Mouse (Mus musculus) stomach, embryonic 16.5 days (tissue): ENCODE data around the gene Galntl6. TPM values are rescaled to one million over a fixed set of nuclear protein-coding genes. Genes with fewer than 3 reads are reported as not detected.

ENCODE experiments used
- ATAC-seq: fragments of 200-750 bp; cut with Nextera tagmentation; 2 replicates; pipeline ENCODE4 v1.8.0; 2017; ENCODE audit warnings: moderate number of reproducible peaks, moderate TSS enrichment; ENCODE audit not compliant: insufficient read depth, low FRiP score
- H3K27ac ChIP-seq: fragments of 300-500 bp; sonication (generic); 2 replicates; pipeline ENCODE4 v1.5.1; 2014; ENCODE audit warnings: low read length
- H3K27me3 ChIP-seq: fragments of 300-500 bp; sonication (generic); 2 replicates; pipeline ENCODE4 v1.6.1; 2014; ENCODE audit warnings: low read length, control low read depth, mixed read lengths; ENCODE audit not compliant: control insufficient read depth, insufficient read depth
- H3K36me3 ChIP-seq: fragments of 300-500 bp; sonication (generic); 2 replicates; pipeline ENCODE4 v1.6.1; 2014; ENCODE audit warnings: low read length; ENCODE audit not compliant: control insufficient read depth, insufficient read depth
- H3K4me1 ChIP-seq: fragments of 300-500 bp; sonication (generic); 2 replicates; pipeline ENCODE4 v1.6.1; 2014; ENCODE audit warnings: low read length, control low read depth, mixed read lengths; ENCODE audit not compliant: control insufficient read depth, insufficient read depth
- H3K4me2 ChIP-seq: fragments of 300-500 bp; sonication (generic); 2 replicates; pipeline ENCODE4 v1.6.1; 2014; ENCODE audit warnings: low read depth, low read length, mixed read lengths
- H3K4me3 ChIP-seq: fragments of 300-500 bp; sonication (generic); replicated peaks from 2 replicates; pipeline ENCODE4 v1.5.1; 2014; ENCODE audit warnings: mild to moderate bottlenecking, low read length
- H3K9ac ChIP-seq: fragments of 300-500 bp; sonication (generic); 2 replicates; pipeline ENCODE4 v1.6.1; 2014; ENCODE audit warnings: low read length
- H3K9me3 ChIP-seq: fragments of 300-500 bp; sonication (generic); replicated peaks from 2 replicates; pipeline ENCODE4 v1.6.1; 2016; ENCODE audit warnings: low read length, control low read depth; ENCODE audit not compliant: control insufficient read depth
- WGBS: fragments of 180-500 bp; shearing (Covaris S2); extraction: QIAGEN DNeasy Blood & Tissue Kit; methylation state at CpG from one replicate; pipeline ENCODE4 v1.1.7; 2014; 5-methylcytosine and 5-hydroxymethylcytosine counted together
- polyA plus RNA-seq: library from polyadenylated mRNA; unstranded; fragments of >200 nt; fragmentation: Nextera tagmentation; extraction: Ambion mirVana; gene quantifications from 2 replicates; pipeline ENCODE4 v1.2.1, GENCODE M21; 2015

Galntl6 gene
- polyA plus RNA-seq, 1 experiment from 2014 or later, result 1.7 TPM

DNA sequence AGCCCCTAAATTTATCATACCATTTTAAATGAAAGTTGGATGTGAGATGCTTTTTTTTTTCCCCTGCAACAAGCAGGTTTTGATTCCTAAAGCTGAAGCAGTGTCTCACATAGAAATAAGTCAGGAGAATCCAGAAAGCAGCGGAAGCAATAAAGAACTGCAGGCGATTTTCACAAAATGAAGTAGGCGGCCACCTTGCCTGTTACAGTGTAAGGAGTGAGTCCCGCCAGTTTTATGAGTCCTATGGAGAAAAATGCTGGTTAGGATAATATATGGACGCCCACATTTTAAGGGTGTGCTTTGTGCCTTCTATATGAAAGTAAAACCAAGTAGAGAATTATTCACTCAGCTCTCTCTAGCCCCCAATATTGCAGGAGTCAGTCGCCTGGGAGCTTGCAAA is 827.5 kb downstream of the Galntl6 start:
- no peak overlapping the region for H3K9ac ChIP-seq
- H3K4me1 ChIP-seq, result no peaks in the 10 kb centered on the region
- no peak overlapping the region for H3K4me2 ChIP-seq
- no peak for ATAC-seq
- no peak overlapping the region for H3K4me3 ChIP-seq
- H3K27ac ChIP-seq, result no peak overlapping the region
- no peaks in the 10 kb centered on the region for H3K27me3 ChIP-seq
- no peaks in the 10 kb centered on the region for H3K9me3 ChIP-seq
- H3K36me3 ChIP-seq, result no peaks in the 10 kb centered on the region
- 91% methylated on average over 6 of the region's 6 CpGs for WGBS

DNA sequence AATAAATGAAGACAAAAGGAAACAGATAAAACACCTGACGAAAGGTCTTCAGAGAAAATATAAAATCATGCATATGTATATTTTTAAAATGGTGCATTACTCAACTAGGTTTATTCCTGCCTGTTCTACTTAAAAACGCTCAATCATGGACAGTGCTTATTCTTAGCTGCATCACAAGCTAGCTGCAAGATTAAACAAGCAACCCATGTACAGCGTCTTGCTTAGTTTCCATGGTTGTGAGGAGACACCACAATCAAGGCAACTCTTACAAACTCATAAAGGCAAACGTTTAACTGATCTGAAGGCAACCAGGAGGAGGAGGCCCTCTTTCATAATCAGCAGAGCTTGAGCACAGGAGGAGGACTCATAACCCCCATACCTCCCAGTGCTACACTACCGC is 830.7 kb downstream of the Galntl6 start:
- Histone ChIP-seq H3K27me3 (no peaks in the 10 kb centered on the region), H3K4me1 (no peaks in the 10 kb centered on the region), H3K4me3 (no peak overlapping the region), H3K9me3 (no peaks in the 10 kb centered on the region), H3K27ac (no peak overlapping the region), H3K9ac (no peak overlapping the region), H3K36me3 (no peaks in the 10 kb centered on the region), H3K4me2 (no peak overlapping the region)
- WGBS, result 69% methylated on average over 5 of the region's 5 CpGs
- no peak for ATAC-seq

GRCm38 (mm10) chr8:58074611-58075010 is 837.8 kb downstream of the Galntl6 start:
- H3K9me3 ChIP-seq, result no peaks in the 10 kb centered on the region
- no peak for ATAC-seq
- WGBS, result 55% methylated on average over 4 of the region's 4 CpGs
- no peaks in the 10 kb centered on the region for H3K4me1 ChIP-seq
- H3K27me3 ChIP-seq, result no peaks in the 10 kb centered on the region
- H3K4me2 ChIP-seq, result no peak overlapping the region
- H3K9ac ChIP-seq, result no peak overlapping the region
- H3K4me3 ChIP-seq, result no peak overlapping the region
- no peaks in the 10 kb centered on the region for H3K36me3 ChIP-seq
- H3K27ac ChIP-seq, result no peak overlapping the region

GRCm38 (mm10) chr8:58073733-58074132 is 838.7 kb downstream of the Galntl6 start:
- Histone ChIP-seq H3K36me3 (no peaks in the 10 kb centered on the region), H3K4me3 (no peak overlapping the region), H3K9me3 (no peaks in the 10 kb centered on the region), H3K27ac (no peak overlapping the region), H3K4me2 (no peak overlapping the region), H3K4me1 (no peaks in the 10 kb centered on the region), H3K9ac (no peak overlapping the region), H3K27me3 (no peaks in the 10 kb centered on the region)
- 86% methylated on average over 1 of the region's 1 CpGs for WGBS
- no peak for ATAC-seq

GRCm38 (mm10) chr8:58032271-58032670 is 880.2 kb downstream of the Galntl6 start:
- Histone ChIP-seq H3K4me2 (no peak overlapping the region), H3K4me3 (no peak overlapping the region), H3K27ac (no peak overlapping the region), H3K27me3 (no peaks in the 10 kb centered on the region), H3K4me1 (no peaks in the 10 kb centered on the region), H3K9ac (no peak overlapping the region), H3K36me3 (no peaks in the 10 kb centered on the region), H3K9me3 (no peaks in the 10 kb centered on the region)
- no peak for ATAC-seq
- 72% methylated on average over 3 of the region's 3 CpGs for WGBS

DNA sequence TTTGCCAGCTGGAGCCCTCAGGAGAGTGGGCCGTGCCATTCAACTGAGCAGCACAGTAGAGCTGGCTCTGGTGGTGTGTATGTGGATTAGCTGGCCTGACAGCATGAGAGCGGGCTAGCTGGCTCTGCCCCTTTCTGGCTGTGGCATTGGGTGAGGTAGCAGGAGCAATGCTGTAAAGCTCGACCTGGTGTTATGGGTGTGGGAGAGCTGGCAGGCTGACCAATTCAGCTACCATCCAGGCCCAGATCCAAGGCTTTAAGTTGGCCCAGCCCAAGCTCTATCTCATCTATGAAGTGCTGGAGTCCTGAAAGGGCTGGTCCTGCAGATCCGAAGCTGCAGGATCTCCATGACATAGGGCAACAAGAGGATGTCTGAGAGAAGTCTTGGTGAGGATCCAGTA is 886.9 kb downstream of the Galntl6 start:
- H3K4me1 ChIP-seq, result no peaks in the 10 kb centered on the region
- no peak overlapping the region for H3K9ac ChIP-seq
- H3K27me3 ChIP-seq, result no peaks in the 10 kb centered on the region
- H3K9me3 ChIP-seq, result no peaks in the 10 kb centered on the region
- H3K4me3 ChIP-seq, result no peak overlapping the region
- no peak overlapping the region for H3K4me2 ChIP-seq
- H3K36me3 ChIP-seq, result no peaks in the 10 kb centered on the region
- ATAC-seq, result no peak
- WGBS, result 83% methylated on average over 4 of the region's 4 CpGs
- no peak overlapping the region for H3K27ac ChIP-seq

DNA sequence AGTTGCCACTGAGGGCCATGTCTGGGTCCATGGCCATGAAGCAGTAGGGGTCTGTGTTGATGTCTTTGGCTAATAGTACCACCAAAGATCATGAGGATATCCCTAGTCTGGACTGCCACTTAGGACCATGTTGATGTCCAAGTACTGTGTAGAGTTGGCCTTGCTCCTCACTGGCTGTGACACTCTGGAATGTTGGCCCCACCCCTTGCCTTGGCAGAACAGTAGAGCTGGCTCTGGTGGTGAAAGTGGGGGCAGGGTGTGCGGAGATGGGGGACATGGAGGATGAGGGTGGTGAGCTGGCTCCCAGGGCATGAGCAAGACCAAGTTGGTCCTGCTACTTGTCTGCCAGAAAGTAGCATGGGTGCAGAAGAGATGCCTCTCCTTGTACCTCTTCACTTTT is 887.3 kb downstream of the Galntl6 start:
- Histone ChIP-seq H3K27ac (no peak overlapping the region), H3K36me3 (no peaks in the 10 kb centered on the region), H3K27me3 (no peaks in the 10 kb centered on the region), H3K9me3 (no peaks in the 10 kb centered on the region), H3K9ac (no peak overlapping the region), H3K4me2 (no peak overlapping the region), H3K4me3 (no peak overlapping the region), H3K4me1 (no peaks in the 10 kb centered on the region)
- ATAC-seq, result peak; percentile 37; the same call in 1 of the 2 replicates
- WGBS, result 93% methylated on average over 1 of the region's 1 CpGs

DNA sequence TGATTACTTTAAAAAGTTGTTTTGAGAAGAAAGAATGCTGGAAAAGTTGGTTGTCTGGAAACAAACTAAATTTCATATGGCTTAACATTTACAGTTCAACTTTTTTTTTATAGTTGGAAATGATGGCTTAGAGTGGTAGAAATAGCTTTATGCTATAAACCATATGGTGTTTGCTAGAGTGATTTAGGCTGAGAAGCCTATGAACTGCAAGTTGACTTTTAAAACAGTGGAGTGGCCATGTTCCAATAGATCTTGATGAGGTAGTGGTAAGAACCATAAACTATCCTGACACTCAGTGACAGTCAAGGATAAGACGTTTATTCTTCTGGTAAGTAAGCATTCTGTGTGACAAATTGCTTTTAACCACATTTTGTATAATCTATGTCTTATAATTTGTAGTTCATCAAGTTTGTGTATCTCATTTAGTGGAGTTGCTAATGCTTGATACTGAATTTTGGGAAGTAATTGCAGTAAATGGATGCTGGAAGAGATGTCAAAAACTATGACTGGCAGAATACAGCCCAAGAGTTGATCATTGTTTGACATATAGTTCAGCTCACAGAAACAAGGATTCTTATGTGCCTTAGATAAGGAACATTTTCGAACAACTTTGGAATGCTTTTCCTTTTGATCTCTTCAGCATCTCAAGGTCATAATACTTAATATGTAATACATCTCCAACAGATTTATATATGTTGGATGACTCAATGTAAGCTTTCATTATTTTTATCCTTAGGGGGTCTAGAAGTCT is 888.8 kb downstream of the Galntl6 start:
- 29% methylated on average over 2 of the region's 2 CpGs for WGBS
- ATAC-seq, result no peak

GRCm38 (mm10) chr8:57989428-57990171 is 922.8 kb downstream of the Galntl6 start:
- no peaks in the 10 kb centered on the region for H3K36me3 ChIP-seq

More for the DNA sequence above, 888.8 kb downstream of the Galntl6 start:
- H3K4me3 ChIP-seq, result no peak overlapping the region
- H3K4me2 ChIP-seq, result no peak overlapping the region
- H3K9ac ChIP-seq, result no peak overlapping the region
- no peaks in the 10 kb centered on the region for H3K9me3 ChIP-seq
- H3K36me3 ChIP-seq, result no peaks in the 10 kb centered on the region
- no peaks in the 10 kb centered on the region for H3K4me1 ChIP-seq
- H3K27ac ChIP-seq, result no peak overlapping the region
- no peaks in the 10 kb centered on the region for H3K27me3 ChIP-seq

More at GRCm38 (mm10) chr8:57989428-57990171, 922.8 kb downstream of the Galntl6 start:
- Histone ChIP-seq H3K4me1 (no peaks in the 10 kb centered on the region), H3K9me3 (no peaks in the 10 kb centered on the region), H3K27ac (no peak overlapping the region), H3K4me3 (no peak overlapping the region), H3K9ac (no peak overlapping the region), H3K27me3 (no peaks in the 10 kb centered on the region), H3K4me2 (no peak overlapping the region)
- WGBS, result 69% methylated on average over 1 of the region's 1 CpGs
- ATAC-seq, result no peak
